Mouse (Mus musculus): ENCODE measurements around the gene Olfr141. TPM values are rescaled to one million over a fixed set of nuclear protein-coding genes. Genes with fewer than 3 reads are reported as not detected.

Olfr141 gene
- polyA plus RNA-seq (2016; fragmentation: Nextera tagmentation; extraction: Ambion mirVana), result not detected in 2 replicates

GRCm38 (mm10) chr2:86809918-86810317, at the start of gene Olfr141:
Gene Olfr141, minus strand, starts transcription at chr2:86810018.
- no peak for ATAC-seq (ENCODE audit: low FRiP score)
- no peak within 1 kb of the TSS for H3K4me3 ChIP-seq (replicated peaks)
- H3K4me1 ChIP-seq, result no peaks in the 10 kb centered on the region
- no peaks in the 10 kb centered on the region for H3K27me3 ChIP-seq
- no peaks in the 10 kb centered on the region for H3K36me3 ChIP-seq (replicated peaks)
- H3K27ac ChIP-seq, result no peak within 1 kb of the TSS
- H3K4me2 ChIP-seq, result no peak within 1 kb of the TSS
- no peak within 1 kb of the TSS for H3K9ac ChIP-seq
- no peaks in the 10 kb centered on the region for H3K9me3 ChIP-seq

- H3K4me1 ChIP-seq, result no peaks in the 10 kb centered on the region
- no peak within 1 kb of the TSS for H3K4me3 ChIP-seq (replicated peaks)
- H3K4me2 ChIP-seq, result no peak within 1 kb of the TSS
- H3K27me3 ChIP-seq, result no peaks in the 10 kb centered on the region
- no peaks in the 10 kb centered on the region for H3K36me3 ChIP-seq (replicated peaks)
- H3K27ac ChIP-seq, result no peak within 1 kb of the TSS
- no peak within 1 kb of the TSS for H3K9ac ChIP-seq
- WGBS, result 88% methylated on average over 3 of the region's 3 CpGs
- ATAC-seq (ENCODE audit: low FRiP score), result no peak
- no peaks in the 10 kb centered on the region for H3K9me3 ChIP-seq
Observed at GRCm38 (mm10) chr2:86851596-86851995, 41.8 kb upstream of the Olfr141 start, which contains the start of gene Olfr1095. Gene Olfr1095, minus strand, starts transcription at chr2:86851696.

GRCm38 (mm10) chr2:86824363-86824762, 14.5 kb upstream of the Olfr141 start, which contains the start of gene Olfr1094:
Gene Olfr1094, plus strand, starts transcription at chr2:86824663.
- Histone ChIP-seq H3K4me1 (no peaks in the 10 kb centered on the region), H3K4me2 (no peak within 1 kb of the TSS), H3K27me3 (no peaks in the 10 kb centered on the region), H3K9me3 (no peaks in the 10 kb centered on the region), H3K9ac (no peak within 1 kb of the TSS), H3K36me3 (replicated peaks) (no peaks in the 10 kb centered on the region), H3K27ac (no peak within 1 kb of the TSS), H3K4me3 (replicated peaks) (no peak within 1 kb of the TSS)
- no peak for ATAC-seq (ENCODE audit: low FRiP score)

- ATAC-seq (ENCODE audit: low FRiP score), result no peak
- H3K4me2 ChIP-seq, result no peak within 1 kb of the TSS
Observed at GRCm38 (mm10) chr2:86782179-86782578, 27.6 kb downstream of the Olfr141 start, which contains the start of gene Olfr1093. Gene Olfr1093, plus strand, starts transcription at chr2:86782479.

GRCm38 (mm10) chr2:86761050-86761449, 48.8 kb downstream of the Olfr141 start:
- H3K9ac ChIP-seq, result no peak overlapping the region
- H3K36me3 ChIP-seq (replicated peaks), result no peaks in the 10 kb centered on the region
- no peak for ATAC-seq (ENCODE audit: low FRiP score)
- no peaks in the 10 kb centered on the region for H3K4me1 ChIP-seq
- no peaks in the 10 kb centered on the region for H3K9me3 ChIP-seq
- H3K27ac ChIP-seq, result no peak overlapping the region
- WGBS, result 98% methylated on average over 6 of the region's 6 CpGs
- no peak overlapping the region for H3K4me3 ChIP-seq (replicated peaks)
- no peaks in the 10 kb centered on the region for H3K27me3 ChIP-seq
- H3K4me2 ChIP-seq, result no peak overlapping the region

More at GRCm38 (mm10) chr2:86782179-86782578, 27.6 kb downstream of the Olfr141 start, which contains the start of gene Olfr1093:
- H3K9me3 ChIP-seq, result no peaks in the 10 kb centered on the region
- 84% methylated on average over 2 of the region's 2 CpGs for WGBS
- H3K27ac ChIP-seq, result no peak within 1 kb of the TSS
- H3K4me1 ChIP-seq, result no peaks in the 10 kb centered on the region
- H3K4me3 ChIP-seq (replicated peaks), result no peak within 1 kb of the TSS
- no peaks in the 10 kb centered on the region for H3K36me3 ChIP-seq (replicated peaks)
- no peak within 1 kb of the TSS for H3K9ac ChIP-seq
- H3K27me3 ChIP-seq, result no peaks in the 10 kb centered on the region

GRCm38 (mm10) chr2:86758893-86759292, 50.9 kb downstream of the Olfr141 start, which contains the start of gene Olfr1090:
Gene Olfr1090, minus strand, starts transcription at chr2:86758993.
- no peak within 1 kb of the TSS for H3K4me2 ChIP-seq

More at GRCm38 (mm10) chr2:86758893-86759292, 50.9 kb downstream of the Olfr141 start, which contains the start of gene Olfr1090:
- Histone ChIP-seq H3K4me3 (replicated peaks) (no peak within 1 kb of the TSS), H3K36me3 (replicated peaks) (no peaks in the 10 kb centered on the region), H3K27ac (no peak within 1 kb of the TSS), H3K9ac (no peak within 1 kb of the TSS), H3K4me1 (no peaks in the 10 kb centered on the region), H3K9me3 (no peaks in the 10 kb centered on the region), H3K27me3 (no peaks in the 10 kb centered on the region)
- WGBS, result 87% methylated on average over 1 of the region's 1 CpGs
- ATAC-seq (ENCODE audit: low FRiP score), result no peak

Other genes starting within 250 kb of the Olfr141 start
- gene Olfr1082, start 211.1 kb downstream of the Olfr141 start, polyA plus RNA-seq (2016; fragmentation: Nextera tagmentation; extraction: Ambion mirVana), result not detected in 2 replicates
- not detected in 2 replicates for gene Olfr1084, start 170.3 kb downstream of the Olfr141 start, polyA plus RNA-seq (2016; fragmentation: Nextera tagmentation; extraction: Ambion mirVana)
- gene Olfr1085, start 148.0 kb downstream of the Olfr141 start, polyA plus RNA-seq (2016; fragmentation: Nextera tagmentation; extraction: Ambion mirVana), result not detected in 2 replicates
- gene Olfr1086, start 129.9 kb downstream of the Olfr141 start, polyA plus RNA-seq (2016; fragmentation: Nextera tagmentation; extraction: Ambion mirVana), result not detected in 2 replicates
- not detected in 2 replicates for gene Olfr1087, start 111.6 kb downstream of the Olfr141 start, polyA plus RNA-seq (2016; fragmentation: Nextera tagmentation; extraction: Ambion mirVana)
- not detected in 2 replicates for gene Olfr1089, start 76.3 kb downstream of the Olfr141 start, polyA plus RNA-seq (2016; fragmentation: Nextera tagmentation; extraction: Ambion mirVana)
- not detected in 2 replicates for gene Olfr1090, start 51.0 kb downstream of the Olfr141 start, polyA plus RNA-seq (2016; fragmentation: Nextera tagmentation; extraction: Ambion mirVana)
- not detected in 2 replicates for gene Olfr1093, start 27.5 kb downstream of the Olfr141 start, polyA plus RNA-seq (2016; fragmentation: Nextera tagmentation; extraction: Ambion mirVana)
- not detected in 2 replicates for gene Olfr1094, start 14.6 kb upstream of the Olfr141 start, polyA plus RNA-seq (2016; fragmentation: Nextera tagmentation; extraction: Ambion mirVana)
- gene Olfr1095, start 41.7 kb upstream of the Olfr141 start, polyA plus RNA-seq (2016; fragmentation: Nextera tagmentation; extraction: Ambion mirVana), result not detected in 2 replicates
- gene Gm13723, start 64.8 kb upstream of the Olfr141 start, polyA plus RNA-seq (2016; fragmentation: Nextera tagmentation; extraction: Ambion mirVana), result not detected in 2 replicates
- gene Olfr1097, start 82.2 kb upstream of the Olfr141 start, polyA plus RNA-seq (2016; fragmentation: Nextera tagmentation; extraction: Ambion mirVana), result not detected in 2 replicates
- not detected in 2 replicates for gene Olfr1098, start 114.5 kb upstream of the Olfr141 start, polyA plus RNA-seq (2016; fragmentation: Nextera tagmentation; extraction: Ambion mirVana)
- not detected in 2 replicates for gene Olfr1099, start 150.7 kb upstream of the Olfr141 start, polyA plus RNA-seq (2016; fragmentation: Nextera tagmentation; extraction: Ambion mirVana)
- not detected in 2 replicates for gene Olfr1100, start 169.9 kb upstream of the Olfr141 start, polyA plus RNA-seq (2016; fragmentation: Nextera tagmentation; extraction: Ambion mirVana)
- not detected in 2 replicates for gene Olfr1101, start 181.2 kb upstream of the Olfr141 start, polyA plus RNA-seq (2016; fragmentation: Nextera tagmentation; extraction: Ambion mirVana)
- not detected in 2 replicates for gene Olfr1102, start 188.4 kb upstream of the Olfr141 start, polyA plus RNA-seq (2016; fragmentation: Nextera tagmentation; extraction: Ambion mirVana)
- not detected in 2 replicates for gene Olfr1104, start 217.1 kb upstream of the Olfr141 start, polyA plus RNA-seq (2016; fragmentation: Nextera tagmentation; extraction: Ambion mirVana)
- not detected in 2 replicates for gene Olfr1105, start 226.5 kb upstream of the Olfr141 start, polyA plus RNA-seq (2016; fragmentation: Nextera tagmentation; extraction: Ambion mirVana)
- not detected in 2 replicates for gene Olfr1106, start 242.3 kb upstream of the Olfr141 start, polyA plus RNA-seq (2016; fragmentation: Nextera tagmentation; extraction: Ambion mirVana)